Mouse (Mus musculus) urinary bladder, postnatal 36 days (tissue): ENCODE measurements around the gene Hbq1a.
"Not testable (repeated sequence)": the region's sequence is repeated elsewhere in the genome, so short reads cannot be mapped to it uniquely, and the experiment has no call there.

ENCODE experiments used
- DNase-seq, 2 experiments: peaks; one replicate each; pipeline ENCODE4 v3.0.0; 2022; ENCODE audit warnings: low spot score in 2 of 2, mixed read lengths in 1 of 2

Hbq1a gene

DNA sequence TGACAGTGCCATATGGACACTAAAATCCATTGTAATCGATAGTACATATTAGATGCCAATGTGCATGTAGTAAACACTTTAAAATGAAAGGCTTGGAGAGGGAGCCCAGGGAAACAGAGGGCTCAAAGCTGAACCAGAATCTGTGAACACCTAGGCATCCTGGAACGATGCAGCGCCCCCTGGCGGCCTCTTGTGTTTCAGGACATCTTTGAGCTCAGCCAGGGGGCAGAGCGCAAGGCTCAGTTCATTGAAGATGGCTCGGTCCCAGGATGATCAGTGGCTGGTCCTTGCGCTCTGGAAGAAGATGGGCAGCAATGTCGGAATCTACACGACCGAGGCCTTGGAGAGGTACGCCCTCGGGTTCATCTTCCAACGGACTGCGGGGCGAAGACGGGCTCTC lies at the start of gene Hbq1a:
Gene Hbq1a, plus strand, starts transcription at position 205 of the 400 bp plus-strand sequence.
- peak; percentile 24 to 41 for DNase-seq

DNA sequence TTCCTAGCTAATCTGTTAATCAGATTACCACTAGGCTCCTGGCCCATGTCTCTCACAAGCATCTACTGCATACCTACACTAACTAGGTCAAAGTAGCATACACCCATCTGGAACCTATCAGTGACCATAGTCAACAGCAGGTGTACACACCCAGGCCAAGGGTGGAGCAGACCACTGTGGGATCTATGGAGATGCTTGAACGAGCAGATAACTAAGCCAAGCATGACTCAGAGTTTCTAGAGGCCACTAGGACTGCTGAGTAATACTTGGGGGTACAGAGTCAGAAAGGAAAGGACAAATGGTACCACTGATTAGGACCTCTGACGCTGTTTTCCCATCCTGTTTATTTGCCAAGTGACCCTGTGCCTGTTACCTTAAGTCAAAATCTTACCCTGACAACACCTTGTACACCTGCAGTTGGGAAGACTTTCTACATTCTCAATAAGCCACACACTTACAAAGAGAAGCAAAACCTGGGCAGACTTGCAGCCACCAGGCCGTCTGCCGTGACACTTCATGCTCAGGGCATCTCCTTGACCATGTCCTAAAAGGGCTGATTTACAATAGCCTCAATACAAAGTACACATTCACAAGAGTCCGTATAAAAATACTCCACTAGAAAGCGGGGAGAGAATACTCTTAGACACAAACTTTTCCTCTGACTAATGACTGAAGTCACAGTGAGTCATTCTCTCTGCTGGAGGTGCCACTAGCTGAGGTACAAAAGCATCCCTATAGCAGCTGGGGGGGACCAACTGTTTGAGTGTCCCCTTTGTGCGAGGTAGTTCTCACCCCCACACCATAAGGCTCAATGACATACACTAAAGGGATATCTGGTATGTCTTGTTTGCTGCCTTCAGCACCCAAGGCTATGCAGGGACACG lies 48.7 kb upstream of the Hbq1a start:
- DNase-seq: no peak

DNA sequence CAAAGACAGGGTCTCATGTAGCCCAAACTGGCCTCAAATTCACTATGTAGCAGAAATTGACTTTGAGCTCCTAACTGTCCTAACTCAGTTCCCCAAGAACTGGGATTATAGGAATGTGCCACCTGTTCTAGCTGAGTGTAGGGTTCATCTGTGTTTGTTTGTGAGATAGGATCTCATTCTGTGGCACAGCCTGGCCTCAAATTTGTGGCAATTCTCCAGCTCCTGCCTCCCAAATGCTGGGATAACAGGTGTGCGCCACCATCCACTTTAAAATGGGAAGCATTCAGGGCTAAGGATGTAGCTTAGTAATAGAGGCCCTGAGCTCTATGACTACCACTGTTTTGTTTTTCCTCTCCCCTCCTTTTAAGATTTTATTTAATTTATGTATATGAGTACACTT lies 46.7 kb upstream of the Hbq1a start:
- no peak for DNase-seq

DNA sequence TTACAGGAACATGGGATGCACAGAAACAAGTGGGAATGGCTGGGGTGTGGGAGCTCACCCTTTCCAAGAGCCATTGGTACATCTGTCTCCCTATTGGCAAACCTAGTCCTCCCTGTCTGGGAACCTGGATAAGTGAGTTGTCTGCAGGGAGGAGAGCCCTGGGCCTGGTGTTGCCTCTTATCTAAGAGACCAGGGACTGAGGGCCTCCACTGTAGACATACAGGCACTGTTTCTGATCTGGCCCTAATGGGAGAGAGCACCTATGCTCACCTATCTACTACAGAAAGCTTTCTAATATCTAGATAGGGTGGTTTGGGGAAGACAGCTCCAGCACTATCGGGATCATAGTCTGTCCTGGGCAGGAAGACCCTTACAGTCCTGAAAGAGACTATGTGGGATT lies 43.7 kb upstream of the Hbq1a start:
- DNase-seq: no peak

DNA sequence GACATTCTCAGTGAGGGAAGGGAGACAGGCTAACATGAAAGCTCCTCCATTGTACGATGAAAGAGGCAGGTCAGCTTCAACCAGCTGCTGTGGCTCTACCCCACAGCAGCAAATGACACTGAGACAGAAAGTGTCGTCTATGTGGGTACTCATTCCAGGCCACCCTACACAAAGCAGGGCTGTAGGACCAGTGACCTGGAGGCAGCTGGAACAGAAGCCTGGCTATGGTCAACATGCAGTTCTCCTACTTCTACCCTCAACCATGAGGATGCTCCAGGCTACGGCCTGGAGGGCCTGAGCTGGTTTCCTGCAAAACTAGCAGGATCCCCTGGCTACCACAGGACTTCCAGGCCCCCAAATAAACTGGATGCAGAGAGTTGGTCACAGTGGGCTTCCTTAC lies 43.3 kb upstream of the Hbq1a start:
- no peak for DNase-seq

DNA sequence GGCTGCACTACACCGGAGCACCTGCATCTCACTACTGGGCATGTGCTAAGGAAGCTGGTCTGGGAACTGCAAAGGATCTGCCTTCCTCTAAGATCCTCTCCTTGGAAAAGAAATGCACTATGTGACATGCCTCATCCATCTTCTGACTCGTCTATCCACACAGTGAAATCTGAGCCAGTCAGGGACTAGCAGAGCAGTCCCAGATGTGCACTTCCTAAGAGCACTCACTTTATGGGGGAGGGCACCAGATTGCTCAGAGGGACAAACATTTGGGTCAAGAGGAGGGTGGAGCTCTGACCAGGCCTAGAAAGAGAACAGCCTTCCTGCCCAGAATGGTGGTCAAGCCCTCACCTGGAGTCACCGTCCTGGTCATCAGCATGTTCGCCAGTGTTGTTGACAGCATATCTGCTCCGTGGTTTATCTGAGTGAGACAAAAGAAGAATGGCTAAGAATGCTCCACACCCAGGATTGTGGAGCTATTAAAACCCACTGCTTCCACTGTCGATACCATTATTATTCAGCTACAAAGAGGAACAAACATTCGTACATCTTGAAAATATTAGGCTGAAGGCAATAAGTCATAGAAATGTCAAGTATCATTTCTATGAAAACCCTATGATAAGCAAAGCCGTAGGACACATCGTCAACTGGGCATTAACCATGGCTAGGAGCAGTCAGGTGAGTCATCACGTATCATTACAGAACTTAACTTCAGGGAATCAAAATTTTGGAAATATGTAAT lies 37.0 kb upstream of the Hbq1a start:
- no peak for DNase-seq

DNA sequence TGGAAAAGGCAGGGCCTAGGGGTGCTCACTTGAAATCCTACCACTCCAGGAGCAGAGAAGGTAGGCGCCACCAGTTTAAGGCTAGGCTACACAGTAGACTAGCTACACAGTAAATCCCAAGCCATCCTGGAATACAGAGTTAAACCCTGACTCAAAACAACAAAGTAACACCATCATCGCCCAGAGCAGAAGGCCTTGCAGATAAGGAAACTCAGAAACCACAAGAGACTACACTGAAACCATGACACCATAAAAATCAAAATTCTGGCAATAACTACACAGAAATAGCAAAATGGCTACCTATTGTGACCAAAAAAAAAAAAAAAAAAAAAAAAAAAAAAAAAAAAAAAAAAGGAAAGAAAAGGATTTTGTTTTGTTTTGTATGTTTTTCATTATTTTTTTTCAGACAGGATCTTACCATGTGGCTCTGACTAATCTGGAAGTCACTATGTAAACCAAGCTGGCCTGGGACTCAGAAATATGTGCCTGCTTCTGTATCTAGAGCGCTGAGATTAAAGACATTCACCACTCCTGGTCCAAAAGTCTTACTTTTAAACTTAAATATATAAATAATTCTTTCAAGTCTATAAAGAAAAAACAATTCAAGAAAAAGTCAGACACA lies 34.6 kb upstream of the Hbq1a start:
- no peak for DNase-seq

DNA sequence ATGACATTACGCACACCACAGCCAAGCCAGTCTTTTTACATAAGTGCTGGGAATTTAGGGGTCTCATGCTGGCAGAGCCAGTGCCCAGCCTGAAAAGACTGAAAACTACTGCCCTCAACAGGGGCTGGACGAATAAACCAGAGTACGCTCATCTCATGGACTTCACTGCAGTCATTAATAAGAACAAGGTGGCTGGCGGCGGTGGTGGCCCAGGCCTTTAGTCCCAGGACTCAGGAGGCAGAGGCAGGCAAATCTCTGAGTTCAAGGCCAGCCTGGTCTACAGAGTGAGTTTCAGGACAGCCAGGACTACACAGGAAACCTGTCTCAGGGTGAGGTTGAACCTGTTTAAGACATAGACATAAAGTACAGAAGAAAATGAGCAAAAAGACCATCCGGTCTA lies 33.7 kb upstream of the Hbq1a start:
- no peak for DNase-seq

DNA sequence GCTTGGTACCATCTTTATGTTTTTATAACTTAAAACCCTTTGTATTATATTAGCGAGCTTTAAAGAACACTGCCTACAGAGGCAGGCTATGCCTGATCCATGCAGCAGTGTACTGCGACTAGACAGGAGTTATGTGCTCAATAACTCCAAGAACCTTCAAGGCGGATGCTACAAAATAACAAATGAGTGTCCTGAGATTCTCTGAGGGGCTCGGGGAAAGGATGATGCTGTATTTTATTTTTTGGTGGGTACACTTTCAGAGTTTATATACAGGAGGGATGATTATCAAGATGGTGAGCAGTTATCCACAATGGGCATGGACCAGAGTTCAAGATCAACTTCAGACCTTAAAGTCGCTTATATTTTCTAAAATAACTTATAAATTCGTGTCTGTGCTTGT lies 33.1 kb upstream of the Hbq1a start:
- no peak for DNase-seq

DNA sequence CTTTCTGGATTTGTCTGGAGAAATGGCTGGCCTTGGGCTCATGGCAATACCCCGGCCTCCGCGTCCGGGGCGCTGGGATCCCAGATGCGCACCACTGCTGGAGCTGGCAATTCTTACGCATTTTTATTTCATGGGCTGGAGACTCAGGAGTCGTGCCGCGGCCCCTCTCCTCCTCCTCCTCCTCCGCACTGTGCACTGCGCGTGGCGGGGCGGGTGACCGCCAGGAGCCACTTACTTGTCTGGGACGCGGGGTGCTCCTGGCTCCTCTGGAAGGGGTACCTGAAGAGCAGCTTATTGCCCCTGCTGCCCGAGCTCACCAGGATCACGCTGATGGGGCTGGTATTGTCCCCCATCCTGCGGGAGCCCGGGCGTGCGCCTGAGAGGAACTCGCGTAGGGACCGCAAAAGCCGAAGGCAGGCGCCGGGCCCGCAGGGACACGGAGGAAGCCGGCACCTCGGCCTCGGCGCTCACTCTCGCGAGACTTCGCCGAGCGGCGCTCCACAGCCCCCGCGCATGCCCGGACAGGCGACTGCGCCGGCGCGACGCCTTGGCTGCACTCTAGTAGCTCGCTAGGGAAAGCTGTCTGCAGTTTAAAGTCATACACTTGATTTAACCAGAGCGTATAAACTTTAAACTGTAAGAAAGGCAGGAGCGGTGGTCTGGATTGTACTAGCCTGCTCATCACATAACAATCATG lies 32.5 kb upstream of the Hbq1a start, which contains the start of gene Nprl3:
Gene Nprl3, minus strand, starts transcription at position 520 of the 697 bp plus-strand sequence.
- DNase-seq: peak; percentile 92 to 97

DNA sequence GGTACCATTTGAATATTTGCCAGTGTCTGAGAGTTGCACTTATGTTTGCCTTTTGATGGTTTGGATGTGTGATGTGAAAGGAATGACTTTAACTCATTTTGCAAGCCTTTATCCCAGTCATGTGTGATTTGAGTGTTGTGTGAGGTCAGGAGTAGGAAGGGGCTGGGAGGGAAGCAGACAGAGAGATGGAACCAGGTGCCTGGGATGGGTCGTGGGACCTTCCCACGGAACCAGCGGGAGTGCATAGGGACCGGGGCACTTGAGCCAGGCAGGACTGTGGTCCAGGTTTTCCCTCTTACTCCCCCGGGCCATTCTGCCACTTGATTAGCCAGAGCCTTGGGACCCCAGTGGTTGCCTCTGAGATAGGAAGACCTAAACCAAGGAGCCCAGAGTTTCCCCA lies 31.9 kb upstream of the Hbq1a start:
- no peak for DNase-seq

DNA sequence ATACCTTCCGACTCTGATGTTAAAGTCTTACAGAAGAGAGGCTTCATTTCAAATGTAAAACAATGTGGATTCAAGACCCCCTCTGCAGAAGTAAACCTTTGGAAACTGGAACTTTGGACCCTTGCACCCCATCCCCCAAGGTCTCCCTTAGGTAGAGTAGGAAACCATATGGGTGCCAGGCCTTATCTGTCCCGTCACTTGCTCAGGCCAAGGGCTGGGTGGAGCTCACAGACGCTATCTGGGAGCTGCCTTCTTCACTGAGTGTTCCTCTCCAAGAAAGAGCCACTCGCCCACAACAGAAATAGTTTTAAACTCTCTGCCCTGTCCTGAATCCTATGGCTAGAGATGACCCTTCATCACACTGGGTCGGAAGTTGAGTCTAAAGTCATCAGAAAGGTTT lies 30.9 kb upstream of the Hbq1a start:
- DNase-seq: no peak

DNA sequence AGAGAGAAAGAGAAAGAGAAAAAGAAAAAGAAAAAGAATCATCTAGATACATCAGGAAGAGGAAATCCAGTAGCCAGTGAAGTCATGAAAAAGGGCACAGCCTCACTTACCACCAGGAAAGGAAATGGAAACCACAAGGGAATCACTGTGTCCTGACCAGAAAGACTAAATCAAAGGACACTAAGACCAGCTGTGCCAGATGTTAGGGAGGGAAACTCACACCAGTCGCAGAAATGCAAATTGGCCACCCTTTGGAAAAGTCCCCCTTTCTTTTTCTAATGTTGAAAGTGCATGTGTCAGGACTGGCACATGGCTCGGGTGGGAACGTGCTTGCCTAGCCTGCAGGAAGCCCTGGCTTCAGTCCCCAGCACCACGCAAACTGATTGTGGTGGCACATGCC lies 28.7 kb upstream of the Hbq1a start:
- no peak for DNase-seq

DNA sequence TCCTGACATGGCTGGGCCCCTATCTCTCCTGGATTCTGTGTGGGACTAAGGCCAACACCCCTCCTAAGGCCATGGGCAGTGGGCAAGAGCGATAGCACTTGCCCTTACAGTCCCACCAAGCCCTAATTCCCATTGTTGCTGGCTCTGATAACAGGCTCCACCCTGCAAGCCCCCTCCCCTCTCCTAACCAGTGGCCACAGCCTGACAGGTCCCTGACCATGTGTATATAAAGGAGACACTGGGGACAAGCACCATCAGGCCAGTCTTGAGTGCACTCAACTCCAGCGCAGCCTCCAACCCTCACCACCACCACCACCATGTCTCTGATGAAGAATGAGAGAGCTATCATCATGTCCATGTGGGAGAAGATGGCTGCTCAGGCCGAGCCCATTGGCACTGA lies 23.5 kb upstream of the Hbq1a start, which contains the start of gene Hba-x:
Gene Hba-x, plus strand, starts transcription at position 54 of the 400 bp plus-strand sequence.
- no peak for DNase-seq

DNA sequence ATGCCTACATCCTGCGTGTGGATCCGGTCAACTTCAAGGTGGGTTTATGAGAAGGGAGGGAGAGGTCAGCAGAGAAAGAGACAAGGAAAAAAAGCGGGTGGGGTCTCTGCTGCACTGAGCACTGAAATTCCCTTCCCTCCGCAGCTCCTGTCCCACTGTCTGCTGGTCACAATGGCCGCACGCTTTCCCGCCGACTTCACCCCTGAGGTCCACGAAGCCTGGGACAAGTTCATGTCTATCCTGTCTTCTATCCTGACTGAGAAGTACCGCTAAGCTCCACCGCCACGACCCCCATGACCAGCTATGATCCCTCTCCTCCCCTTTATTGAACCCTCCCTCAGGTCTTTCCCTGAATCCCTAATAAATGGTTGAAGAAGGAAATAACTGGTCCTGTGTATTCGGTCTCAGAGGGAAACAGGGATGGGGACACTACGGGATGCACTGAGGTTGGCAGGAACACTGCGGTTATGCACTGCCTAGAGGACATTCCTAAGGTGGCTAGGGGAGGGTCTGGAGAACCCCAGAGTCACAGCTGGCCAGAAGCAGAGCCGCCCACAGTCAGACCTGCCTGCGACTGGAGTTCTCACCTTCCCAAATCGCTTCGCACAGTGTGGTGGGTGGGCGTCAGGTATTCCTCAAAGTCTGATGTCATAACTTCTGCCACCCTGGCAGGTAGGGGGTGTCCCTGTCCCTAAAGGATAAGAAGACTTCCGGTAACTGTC lies 22.0 kb upstream of the Hbq1a start:
- DNase-seq: no peak

DNA sequence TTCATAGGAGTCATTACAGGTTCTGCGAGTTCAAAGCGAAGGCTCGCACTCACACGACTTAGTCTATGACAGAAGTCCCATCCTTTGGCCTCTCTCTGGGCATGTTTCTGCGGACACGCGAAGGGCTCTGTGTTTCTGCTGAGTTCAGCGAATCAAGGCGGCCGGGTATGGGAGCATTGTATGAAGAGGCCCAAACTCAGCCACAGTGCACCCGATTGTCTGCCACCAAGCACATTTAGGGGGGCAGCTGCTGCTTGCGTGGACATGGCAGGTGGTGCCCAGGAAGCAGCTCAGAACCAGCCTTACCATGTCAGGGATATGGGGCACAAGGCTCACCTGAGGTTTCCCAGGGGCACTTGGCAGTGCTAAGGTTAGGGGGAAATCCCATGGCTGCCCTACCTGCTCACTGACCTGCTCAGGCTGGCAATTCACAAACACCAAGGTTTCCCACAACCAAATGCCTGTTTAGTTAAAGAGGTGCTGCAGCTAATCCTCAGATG lies 21.4 kb upstream of the Hbq1a start:
- DNase-seq: no peak

DNA sequence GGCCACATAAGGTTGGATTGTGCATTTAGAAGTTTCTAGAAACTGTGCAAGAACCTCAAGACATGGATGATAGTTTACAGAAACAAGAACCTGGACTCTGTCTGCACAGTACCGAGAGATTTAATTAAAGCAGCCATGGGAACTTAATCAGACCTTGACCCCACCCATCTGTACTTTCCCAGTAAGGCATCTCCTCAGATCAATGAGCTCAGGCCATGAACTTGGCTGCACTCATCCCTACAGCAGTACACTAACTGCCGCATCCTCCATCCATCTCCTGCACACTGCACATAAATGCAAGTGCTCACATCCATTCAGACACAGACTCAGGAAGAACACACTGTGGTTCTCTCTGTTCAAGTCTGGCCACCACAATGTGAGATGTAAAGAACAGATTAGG lies 19.2 kb upstream of the Hbq1a start:
- DNase-seq: no peak

DNA sequence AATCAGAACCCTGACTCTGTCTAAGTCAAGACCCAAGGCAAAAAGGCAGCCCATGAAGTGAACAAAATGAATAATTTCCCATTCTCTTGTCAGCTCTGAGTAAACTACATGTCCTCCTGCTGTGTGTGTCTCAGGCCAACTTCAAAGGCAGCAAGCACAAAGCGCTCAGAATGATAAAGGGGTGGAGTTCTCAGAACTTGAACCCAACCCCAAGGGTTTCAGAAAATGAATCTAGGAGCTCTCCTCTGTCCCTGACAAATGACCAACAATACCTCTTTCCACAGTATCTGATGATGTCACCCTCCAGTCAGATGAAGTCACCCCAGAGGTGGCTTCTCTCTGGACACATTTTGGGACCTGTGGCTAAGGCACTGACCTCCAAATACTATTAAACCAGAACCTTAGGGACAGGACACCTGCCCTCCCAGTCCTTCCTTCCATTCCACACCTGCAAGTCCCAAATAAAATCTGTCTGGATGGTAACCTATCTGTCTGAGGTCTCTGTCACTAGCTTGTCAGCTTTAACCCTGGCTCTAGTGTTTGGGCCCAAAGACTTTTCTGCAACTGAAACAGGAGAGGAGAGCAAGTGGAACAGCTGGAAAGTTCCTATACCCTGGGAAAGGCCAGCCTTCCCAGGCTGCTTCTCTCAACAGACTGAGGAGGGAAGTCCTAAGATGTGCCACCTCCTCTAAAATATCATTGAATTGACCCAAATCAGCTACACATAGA lies 18.3 kb upstream of the Hbq1a start:
- no peak for DNase-seq

DNA sequence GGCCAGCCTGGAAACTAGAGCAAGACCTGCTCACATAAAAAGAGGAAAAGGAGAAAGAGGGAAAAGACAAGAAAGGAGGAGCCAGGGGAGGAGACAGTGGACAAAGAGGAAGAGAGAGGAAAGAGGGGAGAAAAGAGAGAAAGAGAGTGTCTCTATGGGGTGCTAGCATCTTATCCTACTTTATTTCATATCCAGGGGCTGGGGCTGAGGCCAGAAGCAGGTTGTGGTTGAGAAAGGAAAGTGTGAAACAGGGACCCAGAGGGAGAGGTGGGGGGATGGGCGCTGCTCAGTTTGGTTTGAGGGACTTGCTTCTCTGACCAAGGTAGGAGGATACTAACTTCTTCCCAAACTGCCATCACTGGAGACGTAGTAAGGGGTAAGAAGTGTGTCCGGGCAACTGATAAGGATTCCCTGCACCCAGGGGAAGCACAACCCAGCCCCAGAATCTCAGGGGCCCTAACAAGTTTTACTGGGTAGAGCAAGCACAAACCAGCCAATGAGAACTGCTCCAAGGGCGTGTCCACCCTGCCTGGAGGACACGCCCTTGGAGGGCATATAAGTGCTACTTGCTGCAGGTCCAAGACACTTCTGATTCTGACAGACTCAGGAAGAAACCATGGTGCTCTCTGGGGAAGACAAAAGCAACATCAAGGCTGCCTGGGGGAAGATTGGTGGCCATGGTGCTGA lies 16.6 kb upstream of the Hbq1a start, which contains the start of gene Hba-a1:
Gene Hba-a1, plus strand, starts transcription at position 421 of the 687 bp plus-strand sequence.
- DNase-seq: not testable (repeated sequence)

DNA sequence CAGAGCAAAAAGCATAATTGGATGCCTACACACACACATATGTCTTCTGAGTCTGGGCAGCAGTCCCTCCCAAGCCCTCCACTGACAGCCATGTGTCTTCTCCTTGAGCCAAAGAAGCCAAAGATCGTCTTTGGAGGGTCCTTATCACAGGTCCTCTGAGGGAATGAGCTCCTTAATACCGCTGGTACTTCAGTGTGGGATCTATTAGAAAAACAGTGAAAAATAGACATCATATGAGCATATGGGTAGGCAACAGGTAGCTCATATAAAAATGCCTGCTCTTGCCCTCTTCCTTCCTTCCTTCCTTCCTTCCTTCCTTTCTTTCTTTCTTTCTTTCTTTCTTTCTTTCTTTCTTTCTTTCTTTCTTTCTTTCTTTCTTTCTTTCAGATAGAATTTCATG lies 15.3 kb upstream of the Hbq1a start:
- not testable (repeated sequence) for DNase-seq
